Mouse (Mus musculus): ENCODE results near the gene Stag1. TPM values are rescaled to one million over a fixed set of nuclear protein-coding genes. Genes with fewer than 3 reads are reported as not detected.

Stag1 gene
- polyA plus RNA-seq, 1 experiment from 2014 or later: 61.0 TPM

Other genes with a start within 250 kb of the Stag1 start
- 1.3 and 1.6 TPM in 2 replicates for gene Il20rb, start 111.0 kb upstream of the Stag1 start, polyA plus RNA-seq (2016; fragmentation: Nextera tagmentation; extraction: Ambion mirVana)
- 63.6 and 68.6 TPM in 2 replicates for gene Nck1, start 51.7 kb upstream of the Stag1 start, polyA plus RNA-seq (2016; fragmentation: Nextera tagmentation; extraction: Ambion mirVana)
- 8.1 and 9.0 TPM in 2 replicates for gene Slc35g2, start 26.7 kb upstream of the Stag1 start, polyA plus RNA-seq (2016; fragmentation: Nextera tagmentation; extraction: Ambion mirVana)

All from forebrain, embryonic 12.5 days (tissue).